Mouse (Mus musculus) layer of hippocampus, adult 2 months (tissue): ENCODE measurements around the gene Man1c1. TPM values are rescaled to one million over a fixed set of nuclear protein-coding genes. Genes with fewer than 3 reads are reported as not detected.
A peak's percentile ranks its signal among the peaks of the same experiment; 100 is the strongest.

ENCODE experiments used
- DNase-seq, 2 experiments: peaks; one replicate each; pipeline ENCODE4 v3.0.0; 2022; ENCODE audit warnings: low spot score in 2 of 2
- H3K27ac ChIP-seq: fragments of 200-600 bp; 2 replicates; pipeline ENCODE4 v1.8.1; 2022
- H3K4me3 ChIP-seq: fragments of 200-600 bp; 2 replicates; pipeline ENCODE4 v1.8.1; 2022; ENCODE audit warnings: mild to moderate bottlenecking
- CTCF ChIP-seq: fragments of 200-600 bp; conservative IDR thresholded peaks from 2 replicates; pipeline ENCODE4 v1.8.1; 2022; ENCODE audit warnings: antibody characterized with exemption, mild to moderate bottlenecking, moderate library complexity
- total RNA-seq, 2 experiments: library from RNA; stranded (reverse); gene quantifications; 2 replicates each; pipeline ENCODE4 v1.2.3; 2021

The Man1c1 gene
- total RNA-seq, 2 experiments from 2014 or later = 22.1 to 25.1 TPM

DNA sequence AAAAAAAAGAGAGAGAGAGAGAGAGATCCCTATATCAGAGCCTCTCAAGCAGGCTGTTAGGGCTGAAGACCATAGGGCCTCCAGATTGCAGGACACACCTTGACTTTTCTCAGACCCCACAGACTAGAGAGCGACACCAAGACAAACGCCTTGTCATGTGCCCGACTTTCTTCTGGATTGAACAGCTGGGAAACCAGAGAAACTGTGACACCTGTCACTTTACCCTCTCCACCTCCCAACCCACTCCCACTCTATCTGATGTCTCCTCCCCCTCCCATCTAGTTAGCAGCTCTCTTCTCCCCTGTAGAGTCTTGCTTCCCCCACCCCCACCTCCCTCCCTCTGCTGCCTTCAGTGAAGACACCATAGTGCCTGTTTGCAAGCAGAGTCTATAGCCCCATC lies 35.4 kb upstream of the Man1c1 start:
- H3K27ac ChIP-seq = no peak overlapping the region
- no peak for DNase-seq
- no peak overlapping the region for H3K4me3 ChIP-seq
- no peak for TF ChIP-seq CTCF

DNA sequence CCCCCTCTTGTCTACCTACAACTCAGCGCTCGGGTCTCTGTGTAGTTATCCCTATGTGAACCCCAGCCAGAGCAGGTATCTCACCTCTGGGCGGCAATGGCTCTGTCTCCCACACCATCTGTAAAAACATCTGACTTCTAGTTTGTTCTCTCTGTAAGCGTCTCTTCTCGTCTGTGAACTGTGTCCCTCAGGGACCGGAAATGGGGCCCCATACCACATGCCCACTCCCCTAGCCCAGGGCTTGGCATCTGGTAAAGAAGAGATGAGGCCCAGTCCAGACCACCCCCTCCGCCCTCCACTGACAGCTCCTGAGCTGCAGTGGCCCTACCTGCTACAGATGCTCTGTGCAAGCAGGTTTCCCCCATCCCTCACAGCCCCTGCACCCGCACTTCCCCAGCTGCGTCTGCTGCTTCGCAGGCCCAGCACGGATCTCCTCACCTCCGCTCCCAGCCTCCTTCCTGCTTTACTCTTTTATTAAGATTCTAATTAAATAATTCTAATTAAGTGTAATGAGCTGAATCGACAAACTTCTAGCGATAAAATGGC lies 33.3 kb upstream of the Man1c1 start:
- Histone ChIP-seq H3K27ac (no peak overlapping the region), H3K4me3 (no peak overlapping the region)
- no peak for TF ChIP-seq CTCF
- no peak for DNase-seq

DNA sequence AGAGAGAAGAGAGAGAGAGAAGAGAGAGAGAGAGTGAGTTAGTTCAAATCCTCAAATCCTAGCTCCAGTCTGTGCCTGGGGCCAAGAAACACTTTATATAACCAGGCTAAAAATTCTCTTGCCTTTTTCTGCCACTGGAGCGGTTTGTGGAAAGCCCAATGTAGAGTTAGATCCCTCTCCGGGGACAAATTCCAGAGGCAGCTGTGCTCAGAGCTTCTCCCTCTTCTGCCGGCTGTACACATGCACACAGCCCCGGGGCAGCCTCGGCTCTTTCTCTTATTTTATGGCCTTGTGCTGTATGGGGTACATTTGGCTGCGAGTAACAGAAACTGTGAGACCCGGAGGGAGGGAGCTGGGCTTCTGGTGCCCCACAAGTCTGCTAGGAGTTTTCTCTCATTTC lies 32.1 kb upstream of the Man1c1 start:
- no peak for DNase-seq
- TF ChIP-seq CTCF = no peak
- Histone ChIP-seq H3K27ac (peak overlapping the region; percentile 67; the same call in 1 of the 2 replicates), H3K4me3 (no peak overlapping the region)

DNA sequence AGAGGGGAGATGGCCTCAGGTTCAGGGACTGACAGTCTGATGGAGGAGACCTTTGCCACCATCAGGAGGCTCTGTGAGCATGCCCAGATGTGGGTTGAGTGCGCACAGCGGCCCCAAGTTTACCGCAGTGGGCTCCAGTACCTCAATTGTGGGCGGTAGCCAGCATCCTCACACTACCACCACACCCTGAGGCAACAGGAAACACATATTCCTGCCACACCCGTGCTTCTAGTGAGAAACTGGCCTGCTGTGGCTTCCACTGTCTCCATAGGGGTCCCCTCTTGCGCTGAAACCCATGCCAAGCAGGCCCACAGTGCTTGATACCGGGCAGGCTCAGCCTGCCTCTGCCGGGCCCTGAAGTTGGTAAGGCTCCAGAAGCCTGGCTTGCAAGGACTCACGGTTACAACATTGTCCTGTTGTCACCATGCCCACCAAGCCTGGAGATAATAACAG lies 30.6 kb upstream of the Man1c1 start:
- Histone ChIP-seq H3K27ac (peak overlapping the region; percentile 61), H3K4me3 (no peak overlapping the region)
- no peak; the same call in 1 of the 2 replicates for TF ChIP-seq CTCF
- no peak for DNase-seq

DNA sequence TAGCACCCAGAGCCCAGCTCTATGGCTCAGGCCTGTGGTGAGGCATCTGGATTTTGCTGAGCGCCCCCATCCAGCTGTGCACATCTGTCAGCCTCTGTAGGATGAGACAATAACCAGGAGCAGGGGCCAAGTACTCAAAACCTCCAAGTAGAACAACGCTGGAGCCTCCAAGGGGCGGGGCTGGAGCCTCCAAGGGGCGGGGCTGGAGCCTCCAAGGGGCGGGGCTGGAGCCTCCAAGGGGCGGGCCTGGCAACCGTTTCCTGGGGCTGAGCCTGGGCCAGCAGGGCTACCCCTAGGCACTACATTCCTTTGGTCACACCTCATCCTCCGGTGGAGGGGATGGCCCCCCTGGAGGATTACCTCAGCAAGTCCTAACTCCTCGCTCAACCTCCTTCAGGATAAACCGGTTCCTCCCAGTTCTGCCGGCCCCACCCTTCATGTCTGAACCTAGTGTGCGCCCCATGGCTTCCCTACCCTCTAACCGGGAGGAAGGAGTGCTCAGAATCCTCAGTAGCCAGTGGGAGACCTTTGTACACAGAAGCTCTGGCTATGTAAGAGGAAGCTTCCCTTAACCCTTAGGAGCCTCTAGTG lies 30.0 kb upstream of the Man1c1 start:
- no peak for DNase-seq
- peak overlapping the region; percentile 61 for H3K27ac ChIP-seq
- TF ChIP-seq CTCF = no peak
- no peak overlapping the region for H3K4me3 ChIP-seq

DNA sequence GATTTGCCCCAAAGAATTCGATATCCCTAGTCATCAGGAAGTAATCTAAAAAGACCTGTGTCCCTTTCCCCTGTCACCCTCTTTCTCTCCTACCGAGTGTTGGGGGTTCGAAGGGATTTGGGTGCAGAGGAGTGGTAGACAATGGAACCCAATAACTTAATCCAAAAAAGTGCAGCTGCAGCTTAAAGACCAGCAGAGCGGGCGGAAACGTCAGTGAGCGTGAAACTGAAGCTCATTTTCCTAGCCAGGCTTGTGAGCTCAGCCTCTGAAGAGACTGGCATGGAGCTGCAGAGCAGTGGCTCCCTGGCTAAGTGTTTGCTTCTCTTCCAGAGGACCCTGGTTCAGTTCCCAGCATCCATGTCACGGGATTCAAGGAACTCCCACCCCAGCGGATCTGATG lies 29.3 kb upstream of the Man1c1 start:
- no peak overlapping the region for H3K4me3 ChIP-seq
- H3K27ac ChIP-seq = no peak overlapping the region
- no peak for TF ChIP-seq CTCF
- DNase-seq = no peak

DNA sequence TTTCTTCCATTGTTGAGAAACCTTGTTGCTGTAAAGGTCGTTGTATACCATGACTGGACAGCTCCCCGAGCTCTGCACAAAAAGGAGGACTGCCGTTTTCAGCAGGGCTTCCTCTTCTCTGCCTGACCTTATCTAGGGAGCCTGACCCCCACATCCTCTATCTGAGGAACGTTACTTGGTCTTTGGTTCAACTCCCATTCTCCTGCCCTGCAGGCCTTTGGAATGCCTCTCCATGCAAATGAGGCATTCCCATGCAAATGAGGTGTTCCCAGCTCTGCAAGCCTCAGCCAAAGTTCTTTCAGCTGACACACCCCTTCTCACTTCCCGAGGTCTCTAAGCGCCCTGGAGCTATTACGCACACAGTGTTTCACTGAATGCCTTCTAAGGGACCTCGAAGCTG lies 26.0 kb upstream of the Man1c1 start:
- H3K27ac ChIP-seq = no peak overlapping the region
- TF ChIP-seq CTCF = no peak
- no peak for DNase-seq
- no peak overlapping the region for H3K4me3 ChIP-seq

DNA sequence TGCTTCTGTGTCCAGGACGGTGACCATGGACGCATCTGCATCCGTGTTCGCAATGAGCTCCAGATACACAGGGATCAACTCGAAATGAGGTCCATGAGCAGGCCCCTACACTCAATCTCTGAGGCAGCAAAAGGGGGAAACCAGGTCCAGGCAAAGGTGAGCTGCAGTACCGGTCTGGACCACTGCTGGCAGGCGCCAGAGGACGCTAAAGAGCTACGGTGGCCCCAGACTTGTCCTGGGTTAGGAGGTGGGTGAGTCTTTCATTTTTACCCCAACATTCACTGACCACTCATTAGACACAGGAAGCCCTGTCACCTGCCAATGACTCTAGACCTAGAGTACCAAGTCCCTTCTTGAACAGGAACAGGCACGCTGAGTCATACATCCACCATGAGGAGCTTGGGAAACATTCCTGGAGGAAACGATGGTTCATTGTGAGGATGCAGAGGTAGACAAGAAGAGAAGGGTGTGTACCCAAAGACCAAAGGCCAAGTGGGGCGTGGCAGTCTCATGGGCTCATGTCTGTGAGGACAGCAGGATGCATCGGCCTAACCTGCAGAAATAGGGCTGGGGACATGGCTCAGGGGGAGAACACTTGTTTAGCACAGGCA lies 21.8 kb upstream of the Man1c1 start:
- peak; percentile 69 for TF ChIP-seq CTCF
- no peak overlapping the region for H3K4me3 ChIP-seq
- DNase-seq = no peak
- H3K27ac ChIP-seq = no peak overlapping the region

DNA sequence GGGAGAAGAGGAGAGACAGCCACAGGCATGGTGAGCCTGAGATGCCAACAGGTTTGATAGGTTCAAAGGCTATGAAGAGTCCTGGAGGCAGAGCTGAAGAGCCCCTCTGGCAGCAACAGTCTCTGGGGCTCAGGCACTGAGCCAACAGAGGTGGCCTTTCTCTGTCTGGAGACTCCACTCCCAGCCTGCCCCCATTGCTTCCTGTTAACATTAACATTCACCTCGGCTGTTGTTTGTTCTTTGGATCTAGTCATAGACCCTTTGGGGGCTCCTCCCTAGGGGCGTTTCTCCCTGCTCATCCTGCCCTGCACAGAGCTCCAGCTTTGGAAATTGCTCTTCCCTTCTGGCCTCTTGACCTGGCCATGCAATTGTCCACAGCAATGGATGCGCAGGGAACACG lies 20.9 kb upstream of the Man1c1 start:
- Histone ChIP-seq H3K4me3 (no peak overlapping the region), H3K27ac (no peak overlapping the region)
- no peak for TF ChIP-seq CTCF
- DNase-seq = no peak

DNA sequence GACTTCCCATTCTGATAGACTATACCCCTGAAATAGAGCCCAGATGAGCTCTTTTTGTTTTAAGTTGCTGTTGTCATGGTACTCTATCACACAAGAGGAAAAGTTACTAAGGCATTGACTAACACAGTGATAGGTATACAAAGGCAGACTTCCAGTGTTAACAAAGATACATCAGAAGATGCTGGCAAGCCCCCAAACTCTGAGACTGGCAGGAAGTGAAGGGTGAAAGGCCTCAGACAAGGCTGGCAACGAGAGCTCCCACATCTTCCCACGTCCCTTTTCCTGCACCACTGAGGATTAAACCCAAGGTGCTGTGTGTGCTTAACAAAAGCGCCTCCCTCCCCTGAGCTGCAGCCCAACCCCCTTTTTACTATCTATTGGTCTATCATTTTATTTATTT lies 19.2 kb upstream of the Man1c1 start:
- H3K4me3 ChIP-seq = no peak overlapping the region
- DNase-seq = no peak
- no peak for TF ChIP-seq CTCF
- H3K27ac ChIP-seq = no peak overlapping the region

DNA sequence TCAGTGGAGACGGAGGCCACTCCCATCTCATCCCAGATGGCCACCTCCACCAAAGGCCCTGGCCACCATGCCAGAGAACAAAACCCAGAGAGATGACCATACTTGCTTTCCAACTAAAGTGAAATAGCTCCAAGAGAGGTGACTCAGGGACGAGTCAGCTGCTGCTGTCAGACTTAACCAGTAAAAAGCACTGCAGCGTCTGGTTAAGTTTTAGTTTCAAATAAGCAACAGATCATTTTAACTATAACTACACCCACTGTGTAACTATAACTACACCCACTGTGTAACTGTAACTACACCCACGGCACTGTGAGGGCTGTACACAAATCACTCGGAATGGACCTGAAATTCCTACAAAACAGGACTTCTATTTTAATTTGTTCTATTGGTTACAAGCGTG lies 17.0 kb upstream of the Man1c1 start:
- TF ChIP-seq CTCF = no peak

DNA sequence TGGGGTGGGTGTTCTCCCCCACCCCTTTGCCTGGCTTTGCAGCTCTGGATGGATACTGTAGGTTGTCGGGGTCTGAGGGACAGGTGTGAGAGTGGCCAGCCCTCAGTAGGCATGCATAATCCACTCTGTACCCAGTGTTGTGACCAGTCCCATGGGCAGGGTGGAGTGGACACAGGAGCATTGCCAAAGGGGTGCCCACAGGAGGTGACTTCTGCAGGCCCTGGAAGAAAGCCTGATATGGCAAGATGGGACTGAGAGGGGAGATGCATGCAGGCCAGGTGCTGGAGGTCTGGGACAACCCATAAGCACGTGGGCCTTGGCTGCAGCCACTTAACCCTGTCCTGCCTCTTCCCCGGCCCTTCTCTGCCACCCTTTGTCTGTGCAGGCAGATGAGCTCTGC lies 16.3 kb upstream of the Man1c1 start:
- no peak for DNase-seq
- no peak for TF ChIP-seq CTCF
- H3K27ac ChIP-seq = no peak overlapping the region
- H3K4me3 ChIP-seq = no peak overlapping the region

More for the DNA sequence above, 17.0 kb upstream of the Man1c1 start:
- Histone ChIP-seq H3K27ac (no peak overlapping the region), H3K4me3 (no peak overlapping the region)
- no peak for DNase-seq

DNA sequence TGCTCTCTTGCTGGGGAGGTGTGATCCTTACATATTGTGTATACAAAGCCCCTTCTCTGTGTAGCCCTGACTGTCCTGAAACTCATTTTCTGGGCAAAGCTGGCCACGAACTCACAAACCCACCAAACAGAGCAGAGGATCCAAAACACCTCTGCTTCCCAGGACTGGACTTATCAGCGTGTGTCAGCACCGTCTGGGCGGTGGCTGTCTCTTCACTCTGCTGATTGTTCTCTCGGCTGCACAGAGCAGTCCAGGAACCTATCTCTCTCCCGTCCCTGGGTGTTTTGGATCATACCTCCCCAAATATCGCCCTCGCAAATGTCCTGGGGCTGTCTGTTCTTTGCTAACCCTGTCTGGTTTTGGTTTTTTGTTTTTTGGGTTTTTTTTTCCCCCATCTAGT lies 15.4 kb upstream of the Man1c1 start:
- TF ChIP-seq CTCF = no peak
- DNase-seq = no peak
- H3K27ac ChIP-seq = no peak overlapping the region

DNA sequence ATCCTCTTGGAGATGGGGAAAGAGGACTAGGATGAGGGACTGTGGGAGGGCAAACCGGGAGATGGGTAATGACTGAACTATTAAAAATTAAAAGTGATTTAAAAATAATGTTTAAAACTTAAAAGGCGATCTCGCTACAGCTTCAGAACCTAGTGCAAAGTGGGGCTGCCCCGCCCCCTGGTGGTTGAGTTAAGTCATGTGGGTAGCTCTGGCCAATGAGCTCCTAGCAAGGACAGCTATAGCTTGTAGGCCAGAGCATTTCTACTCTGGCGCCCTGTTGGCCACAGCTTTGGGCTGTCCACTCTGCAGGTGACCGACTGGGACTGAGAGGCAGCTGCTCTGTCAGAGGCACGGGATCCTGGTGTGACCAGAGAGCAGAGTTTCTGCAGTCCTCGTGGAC lies 9.8 kb upstream of the Man1c1 start:
- Histone ChIP-seq H3K27ac (peak overlapping the region; percentile 43; the same call in 1 of the 2 replicates), H3K4me3 (peak overlapping the region; percentile 13; the same call in 1 of the 2 replicates)
- peak; percentile 88 for TF ChIP-seq CTCF
- peak; percentile 65 to 87 for DNase-seq

More for the DNA sequence above, 15.4 kb upstream of the Man1c1 start:
- H3K4me3 ChIP-seq = no peak overlapping the region
